Mouse (Mus musculus) myocyte (in vitro differentiated cells): ENCODE data around the gene Emid1. TPM values are rescaled to one million over a fixed set of nuclear protein-coding genes. Genes with fewer than 3 reads are reported as not detected.

Source experiments
- H3K27me3 ChIP-seq: one replicate; pipeline ENCODE4 v1.6.1; 2011; ENCODE audit not compliant: control insufficient read depth, insufficient read depth, insufficient read length
- H3K36me3 ChIP-seq: one replicate; pipeline ENCODE4 v1.6.1; 2011; ENCODE audit not compliant: control insufficient read depth, insufficient read depth
- H3K4me2 ChIP-seq: one replicate; pipeline ENCODE4 v1.6.1; 2011; ENCODE audit warnings: low read depth, control low read depth
- H3K4me3 ChIP-seq: one replicate; pipeline ENCODE4 v1.5.1; 2011; ENCODE audit warnings: mild to moderate bottlenecking, control low read depth, moderate library complexity
- H3K79me2 ChIP-seq: one replicate; pipeline ENCODE4 v1.6.1; 2011; ENCODE audit not compliant: control insufficient read depth, insufficient read depth
- H3ac ChIP-seq: one replicate; pipeline ENCODE4 v1.6.1; 2011; ENCODE audit not compliant: control insufficient read depth, insufficient read length
- CEBPB ChIP-seq: IDR thresholded peaks from 2 replicates; pipeline ENCODE4 v1.6.1; 2011; ENCODE audit warnings: mild to moderate bottlenecking, moderate library complexity; ENCODE audit not compliant: poor library complexity, insufficient read depth, severe bottlenecking
- E2F4 ChIP-seq: IDR thresholded peaks from one replicate; pipeline ENCODE4 v1.6.1; 2011; ENCODE audit warnings: mild to moderate bottlenecking, control low read depth, moderate library complexity; ENCODE audit not compliant: insufficient read depth
- MAX ChIP-seq: IDR thresholded peaks from one replicate; pipeline ENCODE4 v1.6.1; 2011; ENCODE audit warnings: low read depth, mild to moderate bottlenecking, control low read depth
- MYOD1 ChIP-seq, 3 experiments: IDR thresholded peaks; one replicate each; pipeline ENCODE4 v1.6.1; 2011; ENCODE audit warnings: control low read depth in 2 of 3, low read depth in 2 of 3, mild to moderate bottlenecking in 2 of 3, moderate library complexity in 1 of 3; ENCODE audit not compliant: insufficient read length in 2 of 3, control insufficient read depth in 1 of 3
- MYOG ChIP-seq, 3 experiments: IDR thresholded peaks; one replicate each; pipeline ENCODE4 v1.6.1; 2011; ENCODE audit warnings: control low read depth in 2 of 3, low read depth in 2 of 3, mild to moderate bottlenecking in 2 of 3; ENCODE audit not compliant: insufficient read length in 2 of 3, control insufficient read depth in 1 of 3, insufficient read depth in 1 of 3
- POLR2A ChIP-seq: IDR thresholded peaks from one replicate; pipeline ENCODE4 v1.6.1; 2011; ENCODE audit warnings: low read depth, mild to moderate bottlenecking, control low read depth, moderate library complexity; ENCODE audit not compliant: insufficient read length
- POLR2AphosphoS2 ChIP-seq: IDR thresholded peaks from one replicate; pipeline ENCODE4 v1.6.1; 2011; ENCODE audit warnings: low read depth, control low read depth; ENCODE audit not compliant: insufficient read length
- REST ChIP-seq: IDR thresholded peaks from one replicate; pipeline ENCODE4 v1.6.1; 2011; ENCODE audit warnings: mild to moderate bottlenecking, control low read depth, moderate library complexity; ENCODE audit not compliant: insufficient read depth, insufficient read length
- SRF ChIP-seq: IDR thresholded peaks from one replicate; pipeline ENCODE4 v1.6.1; 2011; ENCODE audit warnings: low read depth; ENCODE audit not compliant: control insufficient read depth, insufficient read length
- TCF12 ChIP-seq: IDR thresholded peaks from one replicate; pipeline ENCODE4 v1.6.1; 2011; ENCODE audit warnings: mild to moderate bottlenecking, control low read depth; ENCODE audit not compliant: poor library complexity, insufficient read depth, severe bottlenecking
- TCF3 ChIP-seq: IDR thresholded peaks from one replicate; pipeline ENCODE4 v1.6.1; 2011; ENCODE audit warnings: low read depth, control low read depth; ENCODE audit not compliant: insufficient read length
- USF1 ChIP-seq: IDR thresholded peaks from one replicate; pipeline ENCODE4 v1.6.1; 2011; ENCODE audit warnings: low read depth, mild to moderate bottlenecking, control low read depth, moderate library complexity
- polyA plus RNA-seq: library from polyadenylated mRNA; unstranded; fragments of >200 nt; fragmentation: generic; extraction: Trizol; gene quantifications from one replicate; pipeline ENCODE4 v1.2.1, GENCODE M21; 2012; ENCODE audit warnings: missing spikeins

The Emid1 gene
- polyA plus RNA-seq, 1 experiment: 0.04 TPM

DNA sequence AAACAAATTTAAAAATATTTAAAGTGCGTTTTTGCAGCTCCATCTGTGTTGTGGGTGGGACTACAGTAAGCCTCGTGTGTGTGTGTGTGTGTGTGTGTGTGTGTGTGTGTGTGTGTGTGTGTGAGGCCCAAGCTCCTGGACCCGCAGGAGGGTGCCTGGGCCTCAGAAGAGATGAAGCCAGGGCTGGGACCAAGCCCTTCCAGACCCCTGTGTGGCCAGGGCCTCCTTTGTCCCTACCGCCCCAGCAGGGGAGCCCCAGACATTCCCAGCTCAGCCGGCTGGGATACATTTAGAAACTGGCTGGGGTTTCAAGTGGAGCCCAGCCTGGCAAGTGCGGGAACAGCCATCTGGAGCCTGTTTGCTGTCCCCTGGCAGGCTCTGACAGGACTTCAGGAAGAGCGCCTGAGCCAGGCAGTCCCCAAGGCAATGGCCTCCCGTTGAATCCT is 13.4 kb upstream of the Emid1 start:
- Histone ChIP-seq H3K4me3 (no peak overlapping the region), H3K79me2 (no peaks in the 10 kb centered on the region), H3K36me3 (no peaks in the 10 kb centered on the region), H3K27me3 (no peaks in the 10 kb centered on the region), H3ac (no peak overlapping the region), H3K4me2 (no peak overlapping the region)
- TF ChIP-seq TCF12 (no peak), TCF3 (no peak), MYOD1 (IDR thresholded peaks at IDR 0.05; ENCODE audit: control insufficient read depth in 1 of 3, insufficient read length in 2 of 3, low read depth in 2 of 3) (no peak), MAX (no peak), USF1 (no peak), E2F4 (no peak), POLR2A (no peak), MYOG (IDR thresholded peaks at IDR 0.05; ENCODE audit: control insufficient read depth in 1 of 3, insufficient read depth in 1 of 3, insufficient read length in 2 of 3, low read depth in 2 of 3) (no peak)

DNA sequence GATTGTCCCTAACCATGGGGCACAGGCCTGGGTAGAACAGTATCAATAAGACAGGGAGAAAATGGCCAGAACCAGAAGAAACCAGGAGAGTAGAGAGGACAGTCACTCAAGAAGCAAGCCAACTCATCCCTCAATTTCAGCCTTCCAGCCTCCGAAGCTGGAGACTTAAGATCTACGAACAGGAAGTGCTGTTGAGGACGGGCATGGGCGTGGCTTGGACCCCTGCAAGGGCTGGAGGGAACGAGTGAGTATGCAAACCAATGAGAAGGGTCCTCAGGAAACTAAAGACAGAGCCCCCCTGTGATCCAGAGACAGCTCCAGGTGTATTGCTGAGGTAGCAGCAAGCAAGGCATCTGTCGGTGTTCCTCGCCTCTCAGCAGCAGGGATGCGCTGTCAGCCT is 12.3 kb upstream of the Emid1 start:
- no peaks in the 10 kb centered on the region for H3K79me2 ChIP-seq
- H3ac ChIP-seq: no peak overlapping the region
- TF ChIP-seq TCF12 (no peak), REST (no peak), SRF (no peak), POLR2AphosphoS2 (no peak), CEBPB (no peak), TCF3 (no peak), MYOG (IDR thresholded peaks at IDR 0.05; ENCODE audit: control insufficient read depth in 1 of 3, insufficient read depth in 1 of 3, insufficient read length in 2 of 3, low read depth in 2 of 3) (no peak), USF1 (no peak)
- H3K4me3 ChIP-seq: no peak overlapping the region
- no peak overlapping the region for H3K4me2 ChIP-seq
- H3K27me3 ChIP-seq: no peaks in the 10 kb centered on the region
- H3K36me3 ChIP-seq: no peaks in the 10 kb centered on the region

DNA sequence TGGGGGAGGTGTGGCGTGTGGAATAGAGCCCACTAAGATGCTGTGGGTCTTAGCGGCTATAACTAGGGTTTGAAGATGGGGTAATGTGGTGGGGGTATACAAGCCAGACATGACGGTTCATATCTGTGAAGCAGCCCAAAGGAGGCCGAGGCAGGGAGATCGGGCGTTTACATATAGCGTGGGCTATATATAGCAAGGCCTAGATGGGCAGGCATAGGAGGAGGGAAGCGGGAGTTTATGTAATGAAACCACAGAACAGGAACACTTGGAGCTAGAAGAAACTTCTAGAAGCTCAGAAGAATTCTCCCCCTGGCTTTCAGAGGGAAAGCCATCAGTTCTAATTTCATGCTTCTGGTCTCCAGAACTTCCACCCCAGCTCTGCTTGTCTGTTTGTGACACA is 11.4 kb upstream of the Emid1 start:
- H3K27me3 ChIP-seq: peaks cover 7% of the 10 kb centered on the region
- H3K4me3 ChIP-seq: no peak overlapping the region
- no peaks in the 10 kb centered on the region for H3K79me2 ChIP-seq
- H3K4me2 ChIP-seq: no peak overlapping the region
- no peak overlapping the region for H3ac ChIP-seq
- no peaks in the 10 kb centered on the region for H3K36me3 ChIP-seq
- TF ChIP-seq REST: no peak
- no peak for TF ChIP-seq CEBPB
- no peak for TF ChIP-seq MAX
- no peak for TF ChIP-seq E2F4
- no peak for TF ChIP-seq SRF
- TF ChIP-seq TCF12: no peak
- no peak for TF ChIP-seq POLR2AphosphoS2
- no peak for TF ChIP-seq USF1
- TF ChIP-seq TCF3: no peak
- no peak for TF ChIP-seq MYOD1 (IDR thresholded peaks at IDR 0.05; ENCODE audit: control insufficient read depth in 1 of 3, insufficient read length in 2 of 3, low read depth in 2 of 3)
- TF ChIP-seq MYOG (IDR thresholded peaks at IDR 0.05; ENCODE audit: control insufficient read depth in 1 of 3, insufficient read depth in 1 of 3, insufficient read length in 2 of 3, low read depth in 2 of 3): no peak
- TF ChIP-seq POLR2A: no peak

DNA sequence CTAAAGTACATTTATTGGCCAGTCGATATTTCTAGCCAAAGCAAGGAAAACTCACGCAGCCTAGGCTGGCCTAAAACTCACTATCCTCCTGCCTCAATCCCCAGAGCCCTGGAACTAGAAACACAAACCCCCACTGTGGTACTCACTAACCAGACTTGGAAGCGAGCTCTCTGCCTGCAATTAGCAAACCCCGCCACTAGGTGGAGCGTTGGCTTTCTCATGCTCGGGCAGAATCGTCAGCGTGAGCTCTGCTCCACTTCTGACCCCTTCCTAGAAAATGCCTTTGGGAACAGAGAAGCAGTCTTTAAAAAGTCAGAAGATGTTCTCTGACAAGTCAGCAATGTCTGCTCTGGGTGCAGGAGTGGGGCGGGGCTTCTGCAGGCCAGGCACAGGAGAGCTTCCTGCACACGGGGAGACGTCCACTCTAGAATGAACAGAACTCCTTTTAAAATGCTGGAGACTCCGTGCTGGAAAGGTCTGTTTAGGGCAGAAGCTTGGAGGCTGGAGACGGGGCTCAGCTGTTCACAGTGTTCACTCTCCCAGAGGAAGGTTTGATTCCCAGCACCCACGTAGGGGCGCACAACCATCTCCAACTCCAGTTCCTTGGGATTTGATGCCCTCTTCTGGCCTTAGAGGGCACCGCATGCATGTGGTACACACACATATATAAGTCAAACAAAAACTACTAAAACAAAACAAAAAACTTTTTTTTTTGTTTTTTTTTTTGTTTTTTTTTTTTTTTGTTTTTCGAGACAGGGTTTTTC is 8.8 kb upstream of the Emid1 start:
- H3K79me2 ChIP-seq: no peaks in the 10 kb centered on the region
- no peak for TF ChIP-seq POLR2A
- no peak for TF ChIP-seq CEBPB
- TF ChIP-seq TCF12: no peak
- no peak for TF ChIP-seq MAX
- no peak for TF ChIP-seq REST
- no peak for TF ChIP-seq USF1
- no peak for TF ChIP-seq MYOG (IDR thresholded peaks at IDR 0.05; ENCODE audit: control insufficient read depth in 1 of 3, insufficient read depth in 1 of 3, insufficient read length in 2 of 3, low read depth in 2 of 3)
- TF ChIP-seq MYOD1 (IDR thresholded peaks at IDR 0.05; ENCODE audit: control insufficient read depth in 1 of 3, insufficient read length in 2 of 3, low read depth in 2 of 3): no peak
- no peak for TF ChIP-seq POLR2AphosphoS2
- no peak for TF ChIP-seq SRF
- TF ChIP-seq E2F4: no peak
- no peak for TF ChIP-seq TCF3

DNA sequence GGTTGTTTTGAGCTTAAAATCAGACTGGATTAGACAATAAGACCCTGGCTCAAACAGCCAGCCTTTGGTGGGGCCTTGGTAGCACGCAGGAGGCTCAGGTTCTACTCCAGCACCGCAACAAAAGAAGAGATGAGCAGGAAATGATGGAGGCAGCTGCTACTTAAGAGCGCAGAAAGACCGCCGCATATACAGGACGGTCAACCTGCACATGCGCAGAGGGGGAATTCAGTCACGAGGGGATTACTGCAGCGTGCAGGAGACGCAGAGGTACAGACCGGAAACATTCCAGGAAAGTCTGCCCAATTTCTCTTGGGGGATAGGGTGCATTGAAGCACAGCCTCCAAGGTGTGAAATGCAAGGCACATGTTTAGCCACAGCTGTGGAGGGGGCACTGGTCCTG is 6.0 kb upstream of the Emid1 start:
- no peaks in the 10 kb centered on the region for H3K36me3 ChIP-seq
- no peak overlapping the region for H3K4me3 ChIP-seq
- H3K79me2 ChIP-seq: no peaks in the 10 kb centered on the region
- H3K27me3 ChIP-seq: peaks cover 12% of the 10 kb centered on the region
- no peak for TF ChIP-seq MAX
- TF ChIP-seq USF1: no peak
- no peak for TF ChIP-seq TCF12
- TF ChIP-seq TCF3: no peak
- TF ChIP-seq POLR2AphosphoS2: no peak
- no peak for TF ChIP-seq SRF
- TF ChIP-seq MYOG (IDR thresholded peaks at IDR 0.05; ENCODE audit: control insufficient read depth in 1 of 3, insufficient read depth in 1 of 3, insufficient read length in 2 of 3, low read depth in 2 of 3): no peak
- TF ChIP-seq CEBPB: no peak
- TF ChIP-seq E2F4: no peak
- TF ChIP-seq MYOD1 (IDR thresholded peaks at IDR 0.05; ENCODE audit: control insufficient read depth in 1 of 3, insufficient read length in 2 of 3, low read depth in 2 of 3): no peak
- no peak for TF ChIP-seq REST
- no peak for TF ChIP-seq POLR2A
- no peak overlapping the region for H3K4me2 ChIP-seq
- H3ac ChIP-seq: no peak overlapping the region

More for the DNA sequence above, 8.8 kb upstream of the Emid1 start:
- Histone ChIP-seq H3ac (no peak overlapping the region), H3K27me3 (peaks cover 12% of the 10 kb centered on the region), H3K4me3 (no peak overlapping the region), H3K36me3 (no peaks in the 10 kb centered on the region), H3K4me2 (no peak overlapping the region)
